Mouse (Mus musculus): ENCODE measurements around the gene Aph1c. TPM values are rescaled to one million over a fixed set of nuclear protein-coding genes. Genes with fewer than 3 reads are reported as not detected.

The Aph1c gene
- total and polyA plus RNA-seq, 3 experiments: 0.07 to 0.89 (median 0.10) TPM

- DNase-seq (ENCODE audit: extremely low read depth): no peak
- Histone ChIP-seq H3K79me2 (replicated peaks; ENCODE audit: control insufficient read depth, extremely low read depth, insufficient read depth, poor library complexity, severe bottlenecking) (no peaks in the 10 kb centered on the region), H3K27ac (ENCODE audit: insufficient read depth, low read depth) (no peak overlapping the region), H3K4me2 (ENCODE audit: insufficient read depth, low read depth, poor library complexity, severe bottlenecking) (peak overlapping the region; percentile 38), H3K36me3 (replicated peaks in 1 of 2; ENCODE audit: control insufficient read depth in 1 of 2, insufficient read depth in 1 of 2, low read length in 1 of 2) (peaks cover 0 to 21% of the 10 kb centered on the region in 2 experiments), H3K9me3 (replicated peaks; ENCODE audit: low read length) (peaks cover 6% of the 10 kb centered on the region), H3K4me1 (ENCODE audit: control insufficient read depth in 1 of 2, insufficient read depth in 2 of 2) (peaks cover 0 to 12% of the 10 kb centered on the region in 2 experiments; a peak in 1 of 4 replicates), H3K27me3 (replicated peaks) (no peaks in the 10 kb centered on the region), H3K4me3 (replicated peaks in 1 of 3; ENCODE audit: low read depth in 2 of 3, low read length in 2 of 3, poor library complexity in 1 of 3) (peak overlapping the region; percentile 9 to 32 (median 16)), H3K9ac (ENCODE audit: insufficient read depth, low read depth) (no peak overlapping the region)
- dilution Hi-C loops (cut with MboI; ENCODE audit: extremely low pct_ligation_motif_present, extremely low pct_unique_long_range_greater_than_20kb, low sequenced_read_pairs): no loop called here
- in situ Hi-C loops (cut with MboI; ENCODE audit: low pct_ligation_motif_present, low pct_unique_long_range_greater_than_20kb, low sequenced_read_pairs): no loop called here
- TF ChIP-seq UBTF (IDR thresholded peaks at IDR 0.05; ENCODE audit: low read depth, low read length) (no peak), RAD21 (IDR thresholded peaks at IDR 0.05; ENCODE audit: low read depth, low read length) (no peak), MXI1 (IDR thresholded peaks at IDR 0.05; ENCODE audit: low read depth, low read length) (peak; percentile 73), SMC3 (IDR thresholded peaks at IDR 0.05; ENCODE audit: low read depth, low read length) (no peak), MAX (IDR thresholded peaks at IDR 0.05; ENCODE audit: low read length) (peak; percentile 54; the same call in 1 of the 2 replicates), TCF12 (IDR thresholded peaks at IDR 0.05; ENCODE audit: low read depth, low read length) (0 out of 2 replicates have a peak, but pooled peaks have one; percentile 2), GABPA (IDR thresholded peaks at IDR 0.05; ENCODE audit: insufficient replicate concordance, low read depth, low read length) (no peak), E2F4 (IDR thresholded peaks at IDR 0.05; ENCODE audit: insufficient replicate concordance, low read depth, low read length) (no peak), JUN (IDR thresholded peaks at IDR 0.05; ENCODE audit: insufficient read depth, low read depth, low read length) (no peak)
These were observed 563 bp upstream of the Aph1c start for GRCm38 (mm10) chr9:66835097-66835480.

GRCm38 (mm10) chr9:66833851-66834250 lies 675 bp downstream of the Aph1c start:
- Histone ChIP-seq H3K9me3 (replicated peaks; ENCODE audit: low read length) (peaks cover 6% of the 10 kb centered on the region), H3K36me3 (replicated peaks in 1 of 2; ENCODE audit: control insufficient read depth in 1 of 2, insufficient read depth in 1 of 2, low read length in 1 of 2) (peaks cover 0 to 12% of the 10 kb centered on the region in 2 experiments), H3K27ac (ENCODE audit: insufficient read depth, low read depth) (no peak overlapping the region), H3K4me3 (replicated peaks in 1 of 3; ENCODE audit: low read depth in 2 of 3, low read length in 2 of 3, poor library complexity in 1 of 3) (peak overlapping the region in 1 of 3 experiments; percentile 63), H3K79me2 (replicated peaks; ENCODE audit: control insufficient read depth, extremely low read depth, insufficient read depth, poor library complexity, severe bottlenecking) (no peaks in the 10 kb centered on the region), H3K4me1 (ENCODE audit: control insufficient read depth in 1 of 2, insufficient read depth in 2 of 2) (peaks cover 0 to 12% of the 10 kb centered on the region in 2 experiments; a peak in 1 of 4 replicates), H3K4me2 (ENCODE audit: insufficient read depth, low read depth, poor library complexity, severe bottlenecking) (peak overlapping the region; percentile 48), H3K9ac (ENCODE audit: insufficient read depth, low read depth) (0 out of 2 replicates have a peak overlapping the region, but pooled peaks have one; percentile 2), H3K27me3 (replicated peaks) (no peaks in the 10 kb centered on the region)
- dilution Hi-C loops (cut with MboI; ENCODE audit: extremely low pct_ligation_motif_present, extremely low pct_unique_long_range_greater_than_20kb, low sequenced_read_pairs): no loop called here
- TF ChIP-seq RAD21 (IDR thresholded peaks at IDR 0.05; ENCODE audit: low read depth, low read length) (no peak), HCFC1 (IDR thresholded peaks at IDR 0.05; ENCODE audit: low read depth, low read length) (no peak), POLR2A (IDR thresholded peaks at IDR 0.05; ENCODE audit: low read depth, low read length) (no peak)
- DNase-seq (ENCODE audit: extremely low read depth): no peak
- in situ Hi-C loops (cut with MboI; ENCODE audit: low pct_ligation_motif_present, low pct_unique_long_range_greater_than_20kb, low sequenced_read_pairs): no loop called here

GRCm38 (mm10) chr9:66832366-66832908 lies 2.1 kb downstream of the Aph1c start:
- H3K9ac ChIP-seq (ENCODE audit: insufficient read depth, low read depth): no peak overlapping the region
- H3K36me3 ChIP-seq (replicated peaks in 1 of 2; ENCODE audit: control insufficient read depth in 1 of 2, insufficient read depth in 1 of 2, low read length in 1 of 2): peaks cover 0 to 12% of the 10 kb centered on the region in 2 experiments
- no peaks in the 10 kb centered on the region for H3K27me3 ChIP-seq (replicated peaks)
- no peaks in the 10 kb centered on the region for H3K79me2 ChIP-seq (replicated peaks; ENCODE audit: control insufficient read depth, extremely low read depth, insufficient read depth, poor library complexity, severe bottlenecking)
- H3K27ac ChIP-seq (ENCODE audit: insufficient read depth, low read depth): no peak overlapping the region
- in situ Hi-C loops (cut with MboI; ENCODE audit: low pct_ligation_motif_present, low pct_unique_long_range_greater_than_20kb, low sequenced_read_pairs) (no loop called here), dilution Hi-C loops (cut with MboI; ENCODE audit: extremely low pct_ligation_motif_present, extremely low pct_unique_long_range_greater_than_20kb, low sequenced_read_pairs) (no loop called here)
- H3K4me3 ChIP-seq (replicated peaks in 1 of 3; ENCODE audit: low read depth in 2 of 3, low read length in 2 of 3, poor library complexity in 1 of 3): no peak overlapping the region
- no peak for TF ChIP-seq POLR2AphosphoS2 (IDR thresholded peaks at IDR 0.05; ENCODE audit: low read depth, low read length)
- TF ChIP-seq RAD21 (IDR thresholded peaks at IDR 0.05; ENCODE audit: low read depth, low read length): no peak
- peak; percentile 79 for TF ChIP-seq ZNF384 (IDR thresholded peaks at IDR 0.05; ENCODE audit: low read depth, low read length)
- TF ChIP-seq NELFE (IDR thresholded peaks at IDR 0.05; ENCODE audit: low read depth, low read length): no peak
- no peak for TF ChIP-seq ETS1 (conservative IDR thresholded peaks at IDR 0.05; ENCODE audit: low read depth, low read length)
- TF ChIP-seq ZC3H11A (IDR thresholded peaks at IDR 0.05; ENCODE audit: low read depth, low read length): no peak
- peak overlapping the region; percentile 15 for H3K4me2 ChIP-seq (ENCODE audit: insufficient read depth, low read depth, poor library complexity, severe bottlenecking)
- DNase-seq (ENCODE audit: extremely low read depth): peak; percentile 11
- H3K9me3 ChIP-seq (replicated peaks; ENCODE audit: low read length): peaks cover 6% of the 10 kb centered on the region
- H3K4me1 ChIP-seq (ENCODE audit: control insufficient read depth in 1 of 2, insufficient read depth in 2 of 2): peaks cover 0 to 12% of the 10 kb centered on the region in 2 experiments; a peak in 1 of 4 replicates

All from CH12.LX (cell line).